Mouse (Mus musculus) cerebellum, postnatal 4 days (tissue): ENCODE data around the gene Prkcb.

ENCODE experiments used
- DNase-seq, 2 experiments: peaks; one replicate each; pipeline ENCODE4 v3.0.0; 2022; ENCODE audit warnings: low spot score in 2 of 2, mixed read lengths in 1 of 2

The Prkcb gene

DNA sequence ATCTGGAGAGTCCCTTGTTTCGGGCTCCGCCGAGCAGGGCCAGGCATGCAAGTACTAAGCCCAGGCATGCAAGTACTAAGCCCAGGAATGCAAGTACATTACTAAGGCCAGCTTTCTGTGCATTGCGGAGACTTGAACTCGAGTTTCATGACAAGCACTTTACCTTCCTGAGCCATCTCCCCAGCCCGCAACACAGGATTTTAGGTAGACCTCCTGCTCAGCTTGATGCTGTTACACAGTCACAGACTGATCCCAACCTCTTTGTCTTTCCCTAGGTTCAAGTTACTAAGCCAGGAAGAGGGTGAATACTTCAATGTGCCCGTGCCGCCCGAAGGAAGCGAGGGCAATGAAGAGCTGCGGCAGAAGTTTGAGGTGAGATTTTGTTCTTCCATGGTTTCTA, 239.7 kb downstream of the Prkcb start:
- DNase-seq, result no peak

DNA sequence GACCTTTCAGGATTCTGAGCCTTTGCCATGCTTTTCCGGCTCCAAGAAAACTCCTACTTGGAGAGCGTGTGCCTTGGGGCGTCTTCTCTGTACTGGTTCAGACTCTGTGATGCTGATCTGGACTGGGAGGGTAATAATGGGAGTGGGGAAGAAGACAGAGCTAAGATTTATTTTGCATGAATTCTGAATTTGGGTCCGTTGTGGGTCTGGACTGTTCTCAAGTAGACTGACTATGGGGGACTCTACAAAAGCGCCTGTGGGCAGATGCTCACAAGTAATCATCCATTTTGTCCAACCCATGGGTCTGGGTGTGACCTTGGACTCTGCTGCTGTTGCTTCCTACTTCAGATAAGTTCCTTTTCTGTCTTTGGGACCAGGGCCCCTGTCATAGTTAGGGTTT, 240.1 kb downstream of the Prkcb start:
- no peak for DNase-seq

DNA sequence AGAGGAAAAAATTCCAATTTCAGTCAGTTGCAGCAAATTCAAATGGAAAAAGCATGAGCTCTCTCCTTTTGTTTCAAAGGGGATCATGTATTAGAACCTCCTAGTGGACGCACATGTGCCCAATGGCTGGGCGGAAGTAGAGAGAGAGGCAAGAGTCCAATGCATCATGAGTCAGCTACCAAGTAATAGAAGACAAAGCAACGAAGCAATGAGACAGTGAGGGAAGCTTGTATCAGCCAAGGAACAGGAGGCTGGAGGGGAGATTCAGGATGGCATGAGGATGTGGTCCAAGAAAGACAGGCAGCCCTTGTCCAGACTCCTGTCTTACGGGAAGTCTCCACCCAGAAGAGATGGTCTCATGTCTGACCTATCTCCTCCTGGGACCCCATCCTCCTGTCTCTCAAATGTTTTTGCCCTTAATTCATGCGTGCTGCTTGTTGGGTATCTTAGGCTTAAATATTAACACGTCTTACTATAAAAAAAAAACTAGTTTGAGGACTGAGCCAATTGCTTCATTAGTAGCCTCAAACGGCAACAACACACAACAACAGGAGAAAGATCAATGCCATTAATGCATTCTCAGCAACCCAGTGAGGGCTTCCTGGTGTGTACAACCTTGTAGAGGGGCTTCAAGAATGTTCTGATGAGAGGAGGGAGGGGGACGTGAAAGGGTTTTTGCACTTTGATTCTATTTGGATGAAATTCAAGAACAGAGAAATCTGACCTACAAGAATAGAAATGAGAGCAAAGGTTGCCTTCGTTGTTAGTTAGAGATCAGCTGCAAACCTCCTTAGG, 245.2 kb downstream of the Prkcb start:
- DNase-seq, result no peak

DNA sequence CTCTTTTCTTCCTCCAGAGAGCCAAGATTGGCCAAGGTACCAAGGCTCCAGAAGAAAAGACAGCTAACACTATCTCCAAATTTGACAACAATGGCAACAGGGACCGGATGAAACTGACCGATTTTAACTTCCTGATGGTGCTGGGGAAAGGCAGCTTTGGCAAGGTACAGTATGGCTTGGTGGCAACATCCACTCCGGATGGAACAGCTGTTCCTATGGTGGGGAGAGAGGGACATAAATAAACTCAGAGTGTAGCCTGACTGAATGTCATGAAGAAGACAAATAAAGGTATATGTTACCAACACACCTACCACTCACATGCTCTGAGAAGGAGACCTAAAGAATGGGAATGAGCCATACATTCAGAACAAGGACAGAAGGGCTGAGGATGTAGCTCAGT, 256.1 kb downstream of the Prkcb start:
- no peak for DNase-seq

DNA sequence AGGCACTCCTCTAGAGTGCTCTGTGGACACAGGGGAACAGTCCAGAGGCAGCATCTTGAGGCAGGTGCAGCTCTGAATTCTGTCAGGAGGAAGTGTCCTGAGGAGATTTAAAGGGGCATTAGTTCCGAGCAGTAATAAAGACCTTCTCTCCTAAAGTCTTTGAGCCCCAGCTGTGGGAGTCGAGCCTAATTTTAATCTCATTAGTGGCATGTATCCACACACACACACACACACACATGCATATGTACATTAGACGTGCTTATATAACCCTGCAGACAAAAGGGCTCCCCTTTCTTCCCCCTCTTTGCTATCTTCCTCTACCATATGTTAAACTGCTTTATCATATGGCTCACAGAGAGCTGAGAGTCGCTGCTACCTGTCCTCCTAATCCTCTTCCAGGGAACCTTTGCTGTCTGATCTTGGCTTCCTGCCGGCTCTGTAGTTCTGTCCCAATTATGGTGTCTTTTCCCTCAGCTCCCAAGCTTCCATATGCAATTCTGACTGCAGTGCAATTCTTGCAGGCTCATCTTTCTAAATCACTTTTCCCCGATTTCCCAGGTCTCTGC, 268.1 kb downstream of the Prkcb start:
- no peak for DNase-seq

DNA sequence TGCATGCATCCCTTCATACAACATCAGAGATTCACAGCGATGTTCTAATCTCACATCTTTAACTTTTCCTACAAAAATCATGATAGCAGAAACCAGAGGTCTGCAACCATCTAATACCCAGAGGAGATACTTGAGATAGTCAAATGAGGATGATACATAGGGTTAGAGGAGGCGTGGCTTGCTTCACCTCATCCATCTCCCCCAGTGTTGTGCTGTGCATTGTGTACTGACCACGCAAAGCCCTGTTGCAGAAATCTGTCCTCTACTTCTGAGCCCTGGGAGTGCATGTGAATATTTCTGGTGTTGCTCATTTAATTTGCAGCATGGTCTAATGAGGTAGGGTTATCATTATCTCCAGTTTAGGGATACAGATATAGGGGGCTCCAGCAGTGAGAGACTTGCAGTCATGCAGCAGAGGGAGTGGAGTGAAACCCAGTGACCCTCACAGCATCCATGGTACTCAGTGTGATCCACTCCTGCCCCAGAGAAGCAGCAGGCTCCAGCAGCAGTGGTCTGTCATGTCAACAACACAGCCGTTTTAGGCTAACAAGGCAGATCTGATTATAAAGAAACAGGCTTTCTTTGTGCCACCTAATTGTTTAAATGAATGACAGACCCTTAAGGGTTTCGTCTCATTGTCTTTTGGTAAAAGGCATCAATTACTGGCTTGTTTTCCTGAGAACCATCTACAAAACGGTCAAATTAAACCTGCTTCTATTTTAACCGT, 269.7 kb downstream of the Prkcb start:
- DNase-seq, result no peak

DNA sequence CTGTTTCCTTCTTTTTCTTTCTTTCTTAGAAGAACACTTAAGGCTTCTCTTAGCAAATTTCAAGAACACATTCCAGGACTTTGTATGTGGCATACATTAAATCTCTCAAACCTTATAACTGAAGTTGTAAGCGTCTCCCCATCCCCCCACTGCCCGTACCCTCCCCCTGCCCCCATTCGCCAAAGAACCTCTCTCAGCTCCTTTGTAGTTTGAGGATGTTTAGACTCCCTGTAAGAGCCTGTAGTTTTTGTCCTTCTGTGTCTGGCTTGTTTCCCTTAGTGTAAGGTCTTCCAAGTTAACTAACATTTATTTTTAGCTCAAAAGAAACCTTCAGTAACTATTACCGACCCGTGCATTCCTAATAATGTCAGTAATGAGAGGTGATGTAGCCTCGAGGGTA, 270.4 kb downstream of the Prkcb start:
- DNase-seq, result no peak

DNA sequence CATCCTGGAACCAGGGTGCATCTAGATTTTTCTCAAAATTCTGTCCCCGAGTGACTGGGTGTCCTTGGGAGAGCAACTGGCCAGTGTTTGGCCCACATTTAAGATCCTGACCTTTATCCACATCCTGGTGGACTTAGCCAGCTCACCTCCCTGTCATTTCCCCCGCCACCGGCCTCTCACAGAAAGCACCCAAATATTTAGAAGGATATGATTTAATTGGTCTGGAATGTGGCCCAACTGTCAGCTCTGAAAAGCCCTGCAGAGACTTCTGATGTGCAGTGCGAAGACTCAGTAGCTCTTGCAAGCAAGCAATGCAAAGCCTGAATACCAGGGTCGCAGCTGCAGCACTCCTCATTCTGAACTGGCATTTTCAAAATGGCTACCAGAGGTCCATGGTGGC, 274.0 kb downstream of the Prkcb start:
- no peak for DNase-seq

DNA sequence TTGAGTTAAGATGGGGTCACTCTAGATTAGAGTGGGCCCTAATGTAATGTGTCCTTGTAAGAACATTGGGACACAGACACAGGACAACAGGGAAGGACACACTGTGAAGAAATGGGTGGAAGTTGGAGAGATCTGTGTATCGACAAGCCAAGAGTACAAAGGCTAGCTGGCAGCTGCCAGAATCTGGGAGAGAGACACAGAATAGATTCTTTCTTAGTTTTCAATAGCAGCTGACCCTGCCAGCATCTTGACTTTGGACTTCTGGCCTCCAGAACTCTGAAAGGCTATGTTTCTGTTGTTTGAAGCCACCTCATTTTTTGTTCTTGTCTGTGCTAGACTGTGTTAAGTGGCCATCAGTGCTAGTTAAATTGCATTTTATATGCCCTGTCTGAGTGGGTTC, 276.8 kb downstream of the Prkcb start:
- no peak for DNase-seq

DNA sequence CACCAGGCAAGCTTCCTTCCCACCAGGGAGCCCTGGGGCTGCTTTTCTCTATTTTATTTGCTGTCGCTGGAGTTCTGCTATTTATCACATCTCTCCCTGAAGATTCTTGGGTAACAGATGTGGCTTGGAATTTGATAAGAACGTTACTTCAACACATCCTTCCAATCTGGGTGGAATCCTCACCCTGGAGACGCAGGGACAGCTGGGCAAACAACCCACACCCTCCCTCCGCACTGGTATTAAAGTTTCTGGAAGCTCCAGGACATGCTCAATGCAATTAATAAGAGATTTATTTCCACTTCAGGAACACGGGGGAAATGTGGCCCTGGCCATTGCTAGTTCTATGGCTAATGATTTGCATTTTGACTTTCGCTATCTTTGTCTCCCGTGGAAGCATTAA, 277.5 kb downstream of the Prkcb start:
- DNase-seq, result no peak

DNA sequence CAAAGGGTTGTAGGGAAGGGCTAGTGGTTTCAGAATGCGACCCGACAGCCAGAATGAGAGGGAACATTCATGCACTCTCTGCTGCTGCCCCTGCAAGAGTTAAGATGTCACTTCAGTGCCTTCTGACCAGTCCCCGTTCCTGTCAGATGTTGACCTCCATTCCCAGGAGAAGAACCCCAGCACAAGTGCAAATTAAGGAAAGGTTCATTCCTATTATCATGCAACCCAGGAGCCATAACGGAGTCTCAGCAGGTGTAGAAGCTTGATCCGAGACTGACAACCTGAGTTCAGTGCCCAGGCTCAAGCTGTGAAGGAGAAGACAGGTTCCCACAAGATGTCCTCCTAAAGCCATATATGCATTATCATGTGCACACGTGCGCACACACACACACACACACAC, 280.2 kb downstream of the Prkcb start:
- DNase-seq, result no peak

DNA sequence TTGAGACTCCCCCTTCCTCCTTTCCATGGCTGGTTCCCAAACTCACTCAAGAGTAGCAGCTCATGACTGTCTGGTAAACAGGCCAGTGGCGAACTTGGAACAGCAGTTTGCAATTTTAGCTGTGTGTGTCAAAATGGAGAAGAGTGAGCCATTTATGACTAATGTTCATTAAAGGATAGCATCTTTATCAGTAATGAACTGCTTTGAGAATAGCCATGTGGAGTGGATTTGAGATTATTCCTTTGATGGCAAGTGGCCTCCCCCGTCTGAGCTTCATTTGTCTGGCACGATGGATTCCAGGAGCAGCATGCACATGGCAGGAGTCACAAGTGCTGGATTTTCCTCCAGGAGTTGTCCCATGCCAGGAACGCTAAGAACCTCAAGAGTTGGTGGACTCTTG, 281.9 kb downstream of the Prkcb start:
- no peak for DNase-seq

DNA sequence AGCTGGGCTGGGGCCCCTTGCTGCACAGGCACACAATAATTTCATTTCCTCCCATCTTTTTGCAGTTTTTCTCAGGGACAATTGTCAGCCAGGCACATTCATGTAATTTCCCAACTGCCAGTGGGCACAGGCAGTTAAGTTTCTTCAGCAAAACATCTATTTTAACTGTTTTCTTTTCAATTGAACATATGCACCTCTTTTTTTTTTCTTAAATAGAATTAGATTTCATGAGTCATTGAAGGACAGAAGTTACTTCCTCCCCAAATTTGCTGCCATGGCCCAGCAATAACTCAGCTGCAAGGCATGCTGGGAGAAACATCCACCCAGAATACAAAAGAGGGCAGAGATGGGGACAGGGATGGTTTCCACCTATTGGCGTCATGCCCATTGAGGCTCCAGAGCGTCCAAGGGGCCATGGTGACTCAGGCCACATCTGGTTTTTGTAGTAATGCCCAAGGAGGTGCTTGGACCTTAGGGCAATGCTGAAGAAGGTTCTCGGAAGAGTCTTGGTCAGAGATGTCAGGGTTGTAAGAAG, 284.6 kb downstream of the Prkcb start:
- DNase-seq, result no peak

DNA sequence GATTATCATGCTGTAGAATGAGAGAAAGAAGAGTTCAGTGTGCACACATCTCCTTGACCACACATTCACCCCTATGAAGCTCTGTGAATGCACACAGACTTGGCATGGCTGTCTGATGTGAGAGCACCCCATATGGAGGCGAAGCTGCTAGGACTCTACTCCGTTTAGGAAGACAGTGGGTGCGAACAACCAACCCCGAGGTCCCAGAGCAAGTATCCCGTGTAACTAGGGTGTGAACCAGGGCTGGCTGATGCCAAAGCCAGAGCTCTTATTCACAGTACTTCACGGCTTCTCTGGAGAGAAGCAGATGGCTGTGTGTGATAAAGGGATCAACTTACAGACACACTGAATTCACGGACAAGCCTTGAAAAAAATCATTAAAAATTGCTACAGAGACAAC, 285.9 kb downstream of the Prkcb start:
- DNase-seq, result no peak

DNA sequence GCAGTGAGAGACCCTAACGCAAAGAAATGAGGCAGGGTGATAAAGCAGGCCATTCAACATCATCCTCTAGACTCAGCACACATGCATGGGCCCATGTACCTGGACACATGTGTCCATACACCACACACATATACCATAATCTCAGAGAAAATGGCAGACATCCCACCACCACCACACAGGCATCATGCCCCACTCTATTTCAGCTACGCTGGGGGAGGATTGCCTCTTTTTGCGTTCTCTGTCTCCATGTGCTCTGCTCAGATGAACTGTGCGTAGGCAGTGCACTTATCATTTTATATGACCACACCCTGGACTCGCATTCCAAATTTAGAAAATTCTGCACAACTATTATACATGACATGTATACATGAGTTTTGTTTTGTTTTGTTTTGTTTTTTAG, 286.5 kb downstream of the Prkcb start:
- DNase-seq, result no peak

DNA sequence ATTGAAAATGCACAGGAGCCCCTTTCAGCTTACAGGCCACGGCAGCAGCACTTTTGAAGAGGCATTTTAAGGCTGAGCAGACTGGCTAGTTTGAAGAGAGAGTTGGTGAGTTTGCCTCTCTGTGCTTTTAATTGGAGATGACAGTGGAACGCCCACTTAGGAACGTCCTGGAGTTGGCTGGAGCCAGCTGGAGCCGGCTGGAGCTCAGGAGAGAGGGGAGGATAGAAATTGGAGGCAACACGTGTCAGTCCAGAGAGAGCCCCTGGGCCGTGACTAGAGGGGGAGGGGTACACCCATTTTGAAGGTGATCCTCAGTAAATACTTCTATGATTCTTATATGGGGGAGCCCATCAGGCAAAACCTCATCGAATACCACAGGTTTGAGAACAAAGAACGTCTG, 287.0 kb downstream of the Prkcb start:
- DNase-seq, result no peak

DNA sequence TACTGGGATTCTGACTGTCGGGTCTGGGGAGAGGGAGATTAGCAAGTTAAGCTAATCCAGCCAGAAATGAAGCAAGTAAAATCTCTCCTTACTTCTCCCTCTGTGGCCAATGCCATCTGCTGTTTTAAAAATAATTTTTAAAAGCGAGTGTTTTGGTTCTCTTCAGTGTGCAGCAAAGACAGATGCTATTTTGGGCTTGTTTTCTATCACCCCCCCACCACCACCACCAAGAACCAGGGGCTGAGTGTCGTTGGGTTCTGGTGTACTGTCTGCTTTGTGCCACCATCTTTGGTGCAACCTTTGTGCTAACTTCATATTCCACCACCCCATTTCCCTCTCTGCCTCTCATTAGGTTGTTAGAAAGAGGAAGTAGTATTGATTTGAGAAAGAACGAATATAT, 289.0 kb downstream of the Prkcb start:
- no peak for DNase-seq

DNA sequence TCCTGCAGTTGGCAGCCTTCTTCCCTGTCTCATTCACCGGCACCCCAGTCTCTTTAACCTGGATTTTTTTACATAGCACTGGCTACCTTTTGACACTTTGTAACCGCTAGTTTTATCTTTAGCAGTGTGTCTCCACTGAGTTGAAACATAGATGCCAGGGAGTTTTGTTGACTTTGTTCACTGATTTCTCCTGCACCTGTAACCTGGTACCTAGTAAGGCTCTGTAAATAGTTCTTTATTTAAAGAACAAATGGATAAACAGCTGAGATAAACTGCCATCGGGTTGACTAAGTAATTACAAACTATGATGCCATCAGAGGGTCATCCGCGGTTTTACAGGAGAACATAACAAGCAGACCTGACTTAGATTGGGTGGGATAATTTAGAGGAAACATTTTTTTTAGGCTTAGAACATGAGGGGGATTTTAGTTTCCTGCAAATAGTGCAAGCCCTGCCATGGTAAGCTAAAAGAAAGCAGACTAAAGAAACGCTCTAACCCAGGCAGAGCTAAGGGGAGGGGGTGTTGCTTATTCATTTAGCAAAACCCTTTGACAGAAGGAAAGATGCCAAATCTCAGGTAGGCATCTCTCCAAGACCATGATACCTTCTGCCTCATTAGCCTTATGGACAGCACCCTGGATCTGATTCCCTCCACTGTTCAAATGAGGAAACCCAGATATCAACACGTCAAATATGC, 291.1 kb downstream of the Prkcb start:
- no peak for DNase-seq

DNA sequence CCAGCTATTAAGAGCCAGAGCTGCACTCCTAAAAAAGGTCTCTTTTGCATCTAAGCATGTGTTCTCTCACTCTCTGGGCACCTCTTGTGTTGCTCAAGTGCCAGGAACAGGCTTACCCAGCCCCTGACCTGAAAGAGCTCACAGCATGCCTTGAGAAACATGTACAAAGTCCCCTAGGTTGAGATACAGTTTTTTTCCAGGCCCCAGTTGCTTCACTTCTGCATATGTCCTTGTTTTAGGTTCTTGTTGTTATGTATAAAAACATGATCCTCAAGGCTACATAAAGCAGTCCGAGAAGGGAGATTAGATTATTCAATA, 291.6 kb downstream of the Prkcb start:
- DNase-seq, result no peak

DNA sequence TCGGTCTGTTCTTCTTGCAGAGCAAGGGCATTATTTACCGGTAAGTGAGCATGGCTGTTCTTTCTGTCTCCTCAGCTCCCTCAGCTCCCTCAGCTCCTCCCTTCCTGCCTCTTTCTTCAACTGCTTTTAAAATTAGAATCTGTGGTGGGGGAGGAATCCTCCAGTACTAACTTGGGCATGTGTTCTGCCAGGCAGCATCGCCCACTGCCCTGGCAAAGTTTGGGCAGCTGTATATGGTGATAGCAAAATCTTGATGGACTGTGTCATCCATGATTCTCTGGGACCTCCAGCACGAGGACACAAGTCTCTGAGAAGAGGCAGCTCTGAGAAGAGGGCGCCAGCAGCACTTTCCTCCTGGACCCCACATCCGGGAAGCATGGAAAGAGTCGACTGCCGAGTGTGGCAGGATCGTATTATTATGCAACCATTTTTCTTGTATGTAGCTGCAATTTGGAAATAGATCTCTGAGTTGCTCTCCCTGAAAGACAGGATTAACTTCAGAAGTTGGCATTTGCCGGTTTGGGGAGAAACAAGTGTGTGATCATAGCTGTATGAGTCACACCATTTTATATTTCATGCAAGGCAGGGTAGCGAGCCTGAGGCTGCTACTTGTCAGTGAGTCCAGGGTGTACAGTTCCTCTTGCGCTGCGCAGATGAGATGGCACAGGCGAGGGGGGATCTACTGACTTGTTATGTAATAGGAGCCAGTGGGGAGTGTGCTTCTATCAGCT, 296.0 kb downstream of the Prkcb start:
- DNase-seq, result no peak

DNA sequence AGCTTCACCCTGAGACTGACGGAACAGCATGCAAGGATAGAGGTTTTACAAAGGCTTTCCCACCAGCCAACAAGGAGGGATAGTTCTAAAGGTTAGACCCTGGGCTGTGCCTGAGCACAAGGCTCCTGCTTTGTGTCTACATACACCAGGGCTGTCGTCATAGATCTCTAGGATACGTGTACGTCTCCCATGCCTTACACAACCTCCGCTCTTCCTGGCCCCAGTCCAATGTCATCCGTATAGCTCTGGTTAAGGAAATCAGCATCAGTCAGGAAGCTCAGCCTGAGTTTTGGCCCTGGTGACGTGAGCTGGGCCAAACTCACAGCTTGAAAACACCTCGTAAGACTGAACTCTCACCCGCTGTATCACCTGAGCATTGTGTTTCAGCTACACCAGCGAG, 307.3 kb downstream of the Prkcb start:
- no peak for DNase-seq
